Mouse (Mus musculus) cerebellum, adult 11-12 months (tissue): ENCODE measurements around the gene Cryba4.
A peak's percentile ranks its signal among the peaks of the same experiment; 100 is the strongest.

Experiments
- DNase-seq: peaks from one replicate; pipeline ENCODE4 v3.0.0; 2022

The Cryba4 gene

DNA sequence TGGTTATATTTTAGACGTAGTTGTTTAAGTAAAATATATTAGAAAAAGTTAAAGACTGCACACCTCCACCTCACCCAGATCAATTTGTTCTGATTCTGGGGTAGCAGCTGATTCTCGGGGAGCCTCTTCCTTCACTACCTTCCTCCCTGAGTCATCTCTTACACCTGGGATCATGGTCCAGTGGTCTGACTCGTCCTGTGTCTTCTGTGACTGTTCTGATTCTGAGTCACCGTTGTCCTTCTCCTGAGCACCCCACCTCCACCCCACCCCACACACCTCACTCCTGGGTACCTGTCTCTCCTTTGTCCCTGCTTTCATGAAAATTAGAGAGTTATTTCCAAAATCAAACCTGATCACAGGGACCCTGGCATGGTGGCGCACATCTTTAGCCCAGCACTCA, 12.8 kb upstream of the Cryba4 start:
- no peak for DNase-seq

- no peak for DNase-seq
Measured at GRCm38 (mm10) chr5:112264099-112264498, 11.8 kb upstream of the Cryba4 start.

DNA sequence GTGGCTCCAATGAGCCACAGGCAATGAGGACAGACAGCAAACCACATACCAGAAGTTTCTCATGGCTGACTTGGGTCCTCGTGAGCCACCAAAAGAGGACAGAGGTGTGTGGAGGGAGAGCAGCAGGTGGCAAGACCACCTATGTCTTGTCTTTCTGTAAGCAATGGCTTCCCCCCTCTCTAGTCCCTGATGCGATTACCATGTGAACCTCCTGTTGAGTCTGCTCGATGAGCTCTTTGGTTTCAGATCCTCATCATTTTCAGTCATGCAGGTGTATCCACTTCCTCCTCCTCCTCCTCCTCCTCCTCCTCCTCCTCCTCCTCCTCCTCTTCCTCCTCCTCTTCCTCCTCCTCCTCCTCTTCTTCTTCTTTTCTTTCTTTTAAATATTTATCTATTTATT, 8.5 kb upstream of the Cryba4 start:
- DNase-seq = no peak

GRCm38 (mm10) chr5:112259862-112260650, 7.7 kb upstream of the Cryba4 start:
- no peak for DNase-seq

DNA sequence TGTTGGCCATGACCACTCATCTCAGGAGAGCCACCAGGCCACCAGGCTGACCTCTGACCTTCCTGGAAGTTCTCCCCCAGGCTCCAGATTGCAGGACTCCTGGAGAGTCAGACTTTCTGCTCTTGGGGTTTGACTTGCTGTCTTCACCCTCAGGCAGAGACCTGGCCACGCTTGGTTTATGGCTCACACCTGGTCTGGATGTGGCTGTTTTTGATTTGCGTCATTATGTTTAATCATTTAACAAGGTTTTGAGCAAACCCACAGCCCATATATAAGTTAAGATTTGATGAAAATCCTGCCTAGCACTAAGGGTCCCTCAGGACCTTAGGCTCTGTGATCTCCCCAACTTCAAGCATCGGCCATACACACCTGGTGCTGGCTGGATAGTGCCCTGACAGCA, 5.6 kb upstream of the Cryba4 start:
- DNase-seq = no peak

- DNase-seq = peak; percentile 75
Measured at GRCm38 (mm10) chr5:112256457-112256856, 4.1 kb upstream of the Cryba4 start.

- peak; percentile 92 for DNase-seq
Measured at GRCm38 (mm10) chr5:112255426-112255825, 3.1 kb upstream of the Cryba4 start, which contains the start of gene Crybb1. Gene Crybb1 (plus strand): TSS chr5:112255815.

DNA sequence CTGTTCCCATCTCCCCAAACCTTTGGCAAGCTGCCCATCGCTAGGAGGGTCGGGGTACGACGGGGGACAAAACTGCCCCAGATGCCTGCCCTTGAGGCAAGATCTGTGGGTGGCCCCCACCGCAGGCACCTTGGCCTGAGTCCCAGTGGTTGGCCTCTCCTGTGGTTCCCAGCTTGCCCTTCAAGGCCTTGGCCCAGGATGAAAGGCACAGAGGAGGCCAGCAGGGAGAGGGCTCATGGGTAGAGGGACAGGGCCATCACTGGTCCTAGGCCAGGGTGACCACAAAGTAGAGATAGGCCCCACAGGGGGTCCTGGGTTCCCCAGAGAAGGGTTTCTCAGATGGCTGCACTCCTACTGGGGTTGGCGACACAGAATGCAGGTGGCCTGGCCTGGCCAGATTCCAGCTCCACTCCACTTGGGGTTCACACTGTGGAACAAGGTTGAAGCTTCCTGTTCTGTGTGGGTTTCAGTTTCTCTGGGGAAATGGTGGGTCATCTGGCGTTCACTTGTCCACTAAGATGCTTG, 2.0 kb upstream of the Cryba4 start:
- DNase-seq = peak; percentile 81

DNA sequence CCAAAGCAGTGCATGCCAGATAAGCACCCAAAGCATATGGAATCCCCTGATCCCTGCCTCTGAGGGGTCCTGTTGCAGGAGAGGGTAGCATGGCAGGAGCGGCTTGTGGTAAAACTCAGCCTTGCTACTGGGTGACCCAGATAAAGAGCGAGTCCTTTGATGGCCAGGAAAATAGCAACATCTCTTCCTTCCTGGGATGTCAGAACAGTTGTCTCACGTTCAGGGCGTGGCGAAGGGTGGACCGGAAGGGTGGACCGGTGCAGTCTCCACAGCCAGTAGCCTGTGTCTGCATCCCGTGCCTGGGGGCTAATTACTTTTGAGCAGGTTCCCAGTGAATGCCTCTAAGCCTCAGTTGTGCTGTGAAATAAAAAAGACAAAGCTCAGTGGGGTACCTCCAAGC, 851 bp upstream of the Cryba4 start:
- DNase-seq = no peak

GRCm38 (mm10) chr5:112249106-112249505, 3.2 kb downstream of the Cryba4 start:
- no peak for DNase-seq

- no peak for DNase-seq
Measured at GRCm38 (mm10) chr5:112247399-112247798, 4.9 kb downstream of the Cryba4 start.

GRCm38 (mm10) chr5:112244890-112245615, 7.3 kb downstream of the Cryba4 start:
- DNase-seq = no peak

- DNase-seq = no peak
Measured at GRCm38 (mm10) chr5:112244275-112244562, 8.1 kb downstream of the Cryba4 start.

- no peak for DNase-seq
Measured at GRCm38 (mm10) chr5:112243539-112244274, 8.6 kb downstream of the Cryba4 start.

DNA sequence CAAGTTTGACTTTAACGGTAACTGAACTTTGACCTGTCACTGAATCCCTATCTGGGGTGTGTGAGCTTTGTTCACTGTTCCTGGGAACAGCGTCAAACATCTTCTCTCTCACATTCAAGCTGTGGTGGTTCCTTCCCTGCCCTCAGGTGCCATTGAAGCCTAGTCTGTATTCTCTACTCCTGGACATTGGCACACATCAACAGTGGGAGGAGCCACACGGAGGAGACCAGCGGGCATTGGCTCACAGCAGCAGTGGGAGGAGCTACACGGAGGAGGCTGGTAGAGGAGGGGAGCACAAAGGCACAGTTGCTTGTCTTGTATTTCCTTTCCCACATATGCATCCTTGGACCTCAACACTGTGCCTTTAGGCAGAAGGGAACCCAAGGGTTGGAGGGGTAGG, 9.3 kb downstream of the Cryba4 start:
- no peak for DNase-seq

- DNase-seq = no peak
Measured at GRCm38 (mm10) chr5:112242361-112242778, 9.9 kb downstream of the Cryba4 start.

- DNase-seq = no peak
Measured at GRCm38 (mm10) chr5:112241849-112242248, 10.5 kb downstream of the Cryba4 start.

GRCm38 (mm10) chr5:112240761-112241160, 11.6 kb downstream of the Cryba4 start:
- peak; percentile 84 for DNase-seq

DNA sequence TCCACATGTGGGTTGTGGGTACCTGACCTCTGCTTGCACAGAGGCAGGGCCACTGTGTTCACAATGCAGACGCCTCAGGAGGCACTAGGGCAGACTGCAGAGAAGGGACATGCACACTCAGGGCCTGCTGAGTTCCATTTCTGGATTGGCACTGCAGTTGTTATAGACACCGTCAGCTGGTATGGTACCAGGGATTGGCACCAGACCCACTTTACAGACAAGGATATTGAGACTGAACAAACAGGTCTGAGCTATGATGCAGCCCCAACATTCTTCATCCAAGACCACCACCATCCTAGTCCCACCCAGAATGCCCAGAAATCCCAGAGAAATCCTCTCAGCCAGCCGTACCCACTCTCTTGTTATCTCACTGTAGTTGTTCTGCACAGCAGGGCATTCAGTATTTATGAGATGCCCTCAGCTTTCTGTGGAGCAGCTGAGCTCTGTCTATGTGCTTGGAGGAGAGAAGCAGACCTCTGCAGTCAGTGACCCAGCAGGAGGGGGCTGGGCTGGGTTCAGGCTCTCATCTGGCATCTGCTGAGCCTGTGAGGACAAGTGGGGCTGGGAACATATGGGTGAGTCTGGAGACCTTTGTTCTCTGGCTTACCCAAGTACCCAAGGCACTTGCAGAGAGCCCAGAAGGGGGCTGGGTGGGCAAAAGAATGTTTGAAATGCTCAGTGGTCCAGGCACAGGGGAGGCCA, 13.4 kb downstream of the Cryba4 start:
- no peak for DNase-seq

DNA sequence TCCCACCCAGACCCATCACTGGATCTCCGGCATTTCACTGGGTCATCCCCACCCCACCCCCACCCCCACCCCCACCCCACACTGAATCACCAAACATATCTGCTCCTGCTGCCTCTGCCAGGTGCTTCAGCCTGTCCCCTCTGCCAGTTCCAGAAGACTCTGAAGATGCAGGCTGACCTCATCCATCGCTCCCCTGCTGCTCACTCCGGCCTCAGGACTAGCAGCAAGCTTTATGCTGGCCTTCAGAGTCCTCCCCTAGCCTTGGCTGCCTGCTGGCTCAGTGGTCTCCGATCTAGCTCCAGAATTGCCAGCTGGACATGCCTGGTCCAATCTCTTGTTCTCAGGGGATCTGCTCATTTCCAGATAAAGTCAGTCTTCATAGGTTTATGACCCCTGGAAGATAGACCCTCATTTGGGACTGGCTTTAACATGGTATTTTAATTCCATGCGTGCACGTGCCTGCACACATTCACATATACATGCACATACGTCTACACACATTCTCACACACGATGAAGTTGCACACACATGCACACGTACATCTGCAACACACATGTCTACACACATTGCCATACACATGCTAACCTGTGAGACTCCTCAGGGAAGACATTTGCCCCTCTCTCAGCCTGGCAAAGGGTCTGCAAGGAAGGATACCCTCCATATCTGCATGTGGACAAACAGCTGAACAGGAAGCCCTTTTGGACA, 14.3 kb downstream of the Cryba4 start:
- no peak for DNase-seq

DNA sequence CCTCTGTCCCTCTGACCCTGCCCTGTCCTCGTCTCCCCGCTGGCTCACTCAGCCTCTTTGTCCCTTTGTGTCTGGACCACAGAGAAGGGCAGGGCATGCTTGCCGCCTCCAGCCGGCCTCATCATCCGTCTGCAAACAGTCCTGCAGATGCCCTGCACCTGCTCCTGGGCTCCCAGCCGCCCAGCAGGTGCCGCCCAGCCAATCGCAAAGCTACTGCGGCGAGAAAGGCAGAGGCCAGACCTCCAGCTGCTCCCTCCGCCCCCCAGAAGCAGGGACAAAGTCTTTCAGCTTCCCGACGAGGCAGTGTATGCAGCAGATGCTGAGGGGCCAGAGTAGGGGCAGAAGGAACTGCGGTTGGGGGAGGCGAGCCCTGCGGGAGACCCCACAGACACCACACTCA, 14.9 kb downstream of the Cryba4 start:
- no peak for DNase-seq

DNA sequence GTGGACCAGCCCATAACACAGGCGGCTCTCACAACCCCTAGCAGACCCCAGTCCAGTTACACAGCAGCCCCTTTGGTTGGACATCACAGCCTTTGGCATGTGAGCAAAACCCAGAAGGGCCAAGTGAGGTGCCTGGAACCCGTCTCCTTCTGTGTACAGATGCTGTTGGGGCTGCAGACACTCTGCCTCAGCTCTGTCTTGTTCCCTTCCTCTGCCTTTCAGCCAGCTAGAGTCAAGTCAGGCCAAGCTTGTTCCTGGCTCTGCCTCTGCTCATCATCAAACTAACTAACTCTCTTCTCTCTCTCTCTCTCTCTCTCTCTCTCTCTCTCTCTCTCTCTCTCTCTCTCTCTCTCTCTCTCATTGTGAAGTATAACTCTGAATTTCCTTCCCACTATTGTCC, 15.7 kb downstream of the Cryba4 start:
- no peak for DNase-seq
